Comparison of ENCODE assay signal across 27 mouse cellular contexts in the genomic region with DNA sequence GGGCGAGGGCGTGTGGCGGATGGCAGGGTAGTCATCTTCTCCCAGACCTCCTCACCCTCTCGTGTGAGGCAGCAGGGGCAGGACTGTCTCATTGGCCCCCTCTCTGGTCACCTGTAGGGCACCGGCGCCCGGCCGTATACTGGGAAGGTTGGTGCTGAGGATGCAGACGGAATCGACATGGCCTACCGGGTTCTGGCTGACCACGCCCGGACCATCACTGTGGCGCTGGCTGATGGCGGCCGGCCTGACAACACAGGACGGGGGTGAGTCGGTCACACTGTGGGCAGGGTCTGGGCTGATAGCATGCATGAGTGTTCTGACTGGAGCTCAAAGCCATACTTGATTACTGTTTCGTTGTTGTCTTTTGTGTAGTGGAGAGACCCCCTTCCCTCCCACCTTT. TPM values are rescaled to one million over a fixed set of nuclear protein-coding genes. Genes with fewer than 3 reads are reported as not detected.
A peak's percentile ranks its signal among the peaks of the same experiment; 100 is the strongest.
DNase-seq lines count a peak whose midpoint lies in the region; ATAC-seq lines count a peak whose summit lies in the region.
"Had no signal": no experiment of that assay in that cellular context is flagged by ENCODE, and none has a peak within 500 bp of the region (broad histone marks: within the 10 kb centered on the region; RNA-seq: fewer than 3 reads in every experiment).

No protein-coding gene starts in this region.

- H3K27me3 ChIP-seq in heart, embryonic 12.5 days (replicated peaks): no peaks in the 10 kb centered on the region
- H3K27me3 ChIP-seq in lung, embryonic 15.5 days: no peaks in the 10 kb centered on the region
- no peaks in the 10 kb centered on the region for H3K27me3 ChIP-seq in midbrain, embryonic 10.5 days (ENCODE audit: low read depth, poor library complexity, severe bottlenecking)
- H3K27me3 ChIP-seq: embryonic facial prominence, embryonic 12.5 days; embryonic facial prominence, embryonic 15.5 days; forebrain, embryonic 12.5 days; forebrain, embryonic 15.5 days; heart, embryonic 13.5 days; Patski had no signal

- peak; percentile 86 for DNase-seq in heart, adult 11 months
- no peak for DNase-seq in lung, postnatal 25 days (ENCODE audit: low spot score)
- DNase-seq in thymus, adult 18-20 months: no peak
- no peak for DNase-seq in yolk sac, embryonic 10.5 days (ENCODE audit: low spot score)
- DNase-seq in midbrain, embryonic 10.5 days (ENCODE audit: low spot score): no peak
- DNase-seq: adrenal gland, postnatal 10 days; adrenal gland, postnatal 36 days; cerebellum, adult 18-20 months; cerebellum, adult 9-10 months; cerebellum, postnatal 25 days; gastrocnemius, postnatal 14 days; heart, adult 18-20 months; heart, postnatal 14 days; heart, postnatal 4 days had no signal

- no peaks in the 10 kb centered on the region for H3K4me1 ChIP-seq in heart, embryonic 12.5 days (replicated peaks)
- H3K4me1 ChIP-seq in lung, embryonic 15.5 days: no peaks in the 10 kb centered on the region
- no peaks in the 10 kb centered on the region for H3K4me1 ChIP-seq in midbrain, embryonic 10.5 days
- H3K4me1 ChIP-seq: embryonic facial prominence, embryonic 12.5 days; embryonic facial prominence, embryonic 15.5 days; forebrain, embryonic 12.5 days; forebrain, embryonic 15.5 days; heart, embryonic 13.5 days had no signal

- no peak overlapping the region for H3K27ac ChIP-seq in heart, embryonic 12.5 days (ENCODE audit: poor library complexity, severe bottlenecking)
- no peak overlapping the region for H3K27ac ChIP-seq in lung, embryonic 15.5 days
- no peak overlapping the region for H3K27ac ChIP-seq in midbrain, embryonic 10.5 days (replicated peaks)
- H3K27ac ChIP-seq: embryonic facial prominence, embryonic 12.5 days; embryonic facial prominence, embryonic 15.5 days; forebrain, embryonic 12.5 days; forebrain, embryonic 15.5 days; heart, embryonic 13.5 days; hindbrain, embryonic 14.5 days; hindbrain, postnatal 0 days had no signal

- H3K4me2 ChIP-seq in heart, embryonic 12.5 days: no peak overlapping the region
- no peak overlapping the region for H3K4me2 ChIP-seq in lung, embryonic 15.5 days
- H3K4me2 ChIP-seq: embryonic facial prominence, embryonic 12.5 days; embryonic facial prominence, embryonic 15.5 days; forebrain, embryonic 12.5 days; forebrain, embryonic 15.5 days; heart, embryonic 13.5 days; hindbrain, embryonic 14.5 days had no signal

- no peaks in the 10 kb centered on the region for H3K9me3 ChIP-seq in heart, embryonic 12.5 days (replicated peaks)
- H3K9me3 ChIP-seq in lung, embryonic 15.5 days: no peaks in the 10 kb centered on the region
- no peaks in the 10 kb centered on the region for H3K9me3 ChIP-seq in midbrain, embryonic 10.5 days (replicated peaks)
- H3K9me3 ChIP-seq: embryonic facial prominence, embryonic 12.5 days; embryonic facial prominence, embryonic 15.5 days; forebrain, embryonic 12.5 days; forebrain, embryonic 15.5 days; heart, embryonic 13.5 days had no signal

- H3K36me3 ChIP-seq in heart, embryonic 12.5 days: peaks cover 94% of the 10 kb centered on the region
- H3K36me3 ChIP-seq in lung, embryonic 15.5 days: peaks cover 96% of the 10 kb centered on the region
- H3K36me3 ChIP-seq in midbrain, embryonic 10.5 days: peaks cover 100% of the 10 kb centered on the region

- 97% methylated on average over 19 of the region's 19 CpGs for WGBS in heart, embryonic 12.5 days
- WGBS in lung, embryonic 15.5 days: 92% methylated on average over 19 of the region's 19 CpGs
- WGBS in midbrain, embryonic 10.5 days: 96% methylated on average over 19 of the region's 19 CpGs

- ATAC-seq in heart, embryonic 12.5 days (ENCODE audit: insufficient number of reproducible peaks, low FRiP score): no peak
- peak; percentile 23; the same call in 1 of the 2 replicates for ATAC-seq in lung, embryonic 15.5 days (ENCODE audit: borderline replicate concordance, extremely low read depth, low FRiP score, low TSS enrichment)
- 0 out of 2 replicates have a peak, but pooled peaks have one; percentile 25 for ATAC-seq in monocyte, adult 5-6 weeks (replicated peaks; ENCODE audit: insufficient number of reproducible peaks, low FRiP score, low TSS enrichment, poor library complexity, severe bottlenecking)
- ATAC-seq: forebrain, embryonic 15.5 days; hindbrain, postnatal 0 days; Patski had no signal

- H3K4me3 ChIP-seq in heart, embryonic 12.5 days: no peak overlapping the region
- H3K4me3 ChIP-seq in lung, embryonic 15.5 days: no peak overlapping the region
- H3K4me3 ChIP-seq in midbrain, embryonic 10.5 days: no peak overlapping the region
- H3K4me3 ChIP-seq: embryonic facial prominence, embryonic 12.5 days; embryonic facial prominence, embryonic 15.5 days; forebrain, embryonic 12.5 days; forebrain, embryonic 15.5 days; heart, embryonic 13.5 days had no signal

- no peak overlapping the region for H3K9ac ChIP-seq in heart, embryonic 12.5 days
- H3K9ac ChIP-seq in lung, embryonic 15.5 days: no peak overlapping the region
- H3K9ac ChIP-seq: embryonic facial prominence, embryonic 12.5 days; embryonic facial prominence, embryonic 15.5 days; forebrain, embryonic 12.5 days; forebrain, embryonic 15.5 days; heart, embryonic 13.5 days; hindbrain, embryonic 14.5 days had no signal

RNA-seq across cellular contexts. Expression of gene Aars, which starts 9.6 kb away (rescaled TPM):
- 49.3 and 52.3 TPM in 2 replicates for polyA plus RNA-seq in heart, embryonic 12.5 days (2016; fragmentation: Nextera tagmentation; extraction: Ambion mirVana)
- 58.0 and 60.5 TPM in 2 replicates for polyA plus RNA-seq in lung, embryonic 15.5 days (2015; fragmentation: Nextera tagmentation; extraction: Ambion mirVana)
- total RNA-seq in monocyte, adult 5-6 weeks (2017): 21.3 to 43.8 TPM (median 39.0 TPM) in 3 replicates
- 75.6 and 79.8 TPM in 2 replicates for polyA plus RNA-seq in midbrain, embryonic 10.5 days (2016; fragmentation: Nextera tagmentation; extraction: Ambion mirVana)

RNA-seq across cellular contexts. Expression of gene Ddx19b, which starts 11.0 kb away (rescaled TPM):
- 5.4 and 5.7 TPM in 2 replicates for polyA plus RNA-seq in heart, embryonic 12.5 days (2016; fragmentation: Nextera tagmentation; extraction: Ambion mirVana)
- 7.0 and 7.3 TPM in 2 replicates for polyA plus RNA-seq in lung, embryonic 15.5 days (2015; fragmentation: Nextera tagmentation; extraction: Ambion mirVana)
- total RNA-seq in monocyte, adult 5-6 weeks (2017): 11.0 to 15.2 TPM (median 14.4 TPM) in 3 replicates
- polyA plus RNA-seq in midbrain, embryonic 10.5 days (2016; fragmentation: Nextera tagmentation; extraction: Ambion mirVana): 11.4 and 11.6 TPM in 2 replicates

RNA-seq across cellular contexts. Expression of gene Exosc6, which starts 13.6 kb away (rescaled TPM):
- polyA plus RNA-seq in heart, embryonic 12.5 days (2016; fragmentation: Nextera tagmentation; extraction: Ambion mirVana): 10.9 and 11.6 TPM in 2 replicates
- 14.4 and 14.5 TPM in 2 replicates for polyA plus RNA-seq in lung, embryonic 15.5 days (2015; fragmentation: Nextera tagmentation; extraction: Ambion mirVana)
- total RNA-seq in monocyte, adult 5-6 weeks (2017): 3.1 to 8.9 TPM (median 5.7 TPM) in 3 replicates
- 6.1 and 14.4 TPM in 2 replicates for polyA plus RNA-seq in midbrain, embryonic 10.5 days (2016; fragmentation: Nextera tagmentation; extraction: Ambion mirVana)
- total RNA-seq: adrenal gland, adult 18-20 months; adrenal gland, postnatal 10 days; adrenal gland, postnatal 36 days; gastrocnemius, postnatal 14 days; gastrocnemius, postnatal 4 days; heart, adult 18-20 months; heart, postnatal 14 days; heart, postnatal 4 days; hindbrain, postnatal 0 days had no signal
- polyA plus RNA-seq: forebrain, embryonic 15.5 days; hindbrain, embryonic 14.5 days; hindbrain, postnatal 0 days; Patski had no signal

RNA-seq across cellular contexts. Expression of gene Ddx19a, which starts 44.9 kb away (rescaled TPM):
- polyA plus RNA-seq in heart, embryonic 12.5 days (2016; fragmentation: Nextera tagmentation; extraction: Ambion mirVana): 14.9 and 16.3 TPM in 2 replicates
- polyA plus RNA-seq in lung, embryonic 15.5 days (2015; fragmentation: Nextera tagmentation; extraction: Ambion mirVana): 13.0 and 14.0 TPM in 2 replicates
- 26.0 to 30.5 TPM (median 27.2 TPM) in 3 replicates for total RNA-seq in monocyte, adult 5-6 weeks (2017)
- 24.2 and 25.1 TPM in 2 replicates for polyA plus RNA-seq in midbrain, embryonic 10.5 days (2016; fragmentation: Nextera tagmentation; extraction: Ambion mirVana)

RNA-seq across cellular contexts. Expression of gene Clec18a, which starts 49.7 kb away (rescaled TPM):
- not detected in 2 replicates for polyA plus RNA-seq in heart, embryonic 12.5 days (2016; fragmentation: Nextera tagmentation; extraction: Ambion mirVana)
- 0.17 TPM in 1 of 2 replicates, not detected in the other for polyA plus RNA-seq in lung, embryonic 15.5 days (2015; fragmentation: Nextera tagmentation; extraction: Ambion mirVana)
- total RNA-seq in monocyte, adult 5-6 weeks (2017): not detected in 3 replicates
- polyA plus RNA-seq in midbrain, embryonic 10.5 days (2016; fragmentation: Nextera tagmentation; extraction: Ambion mirVana): 1.1 and 2.0 TPM in 2 replicates
- total RNA-seq: adrenal gland, adult 18-20 months; adrenal gland, postnatal 36 days; heart, postnatal 4 days; hindbrain, postnatal 0 days had no signal
- polyA plus RNA-seq: embryonic facial prominence, embryonic 15.5 days; heart, embryonic 13.5 days had no signal
